ENCODE assay signal across 24 mouse cellular contexts in genomic region chr17:33491371-33491770, GRCm38 (mm10). TPM values are rescaled to one million over a fixed set of nuclear protein-coding genes. Genes with fewer than 3 reads are reported as not detected.
DNase-seq lines count a peak whose midpoint lies in the region; ATAC-seq lines count a peak whose summit lies in the region.
"Had no signal": no experiment of that assay in that cellular context is flagged by ENCODE, and none has a peak within 500 bp of the region (broad histone marks: within the 10 kb centered on the region; RNA-seq: fewer than 3 reads in every experiment).

No protein-coding gene starts in this region.

- peak; percentile 61 for DNase-seq in heart, adult 11 months
- no peak for DNase-seq in heart, postnatal 14 days
- DNase-seq in CD4-positive helper T cell, adult 2 months (ENCODE audit: low read depth, low spot score) = peak; percentile 45
- DNase-seq: adrenal gland, adult 2 months; adrenal gland, adult 8-10 months; adrenal gland, postnatal 10 days; adrenal gland, postnatal 14 days; adrenal gland, postnatal 25 days; adrenal gland, postnatal 36 days; B cell, adult 2 months; cerebellum, adult 11 months; cerebellum, adult 11-12 months; cerebellum, adult 18-20 months; cerebellum, adult 2 months; cerebellum, adult 8-10 months had no signal

- intact Hi-C loops in heart, postnatal 14 days (cut with DNase I) = loop anchor here (5.0 kb wide), 1 partner anchor 54 kb away; no protein-coding TSS in a partner anchor

- no peak for ATAC-seq in cerebellum, adult (ENCODE audit: insufficient number of reproducible peaks, low FRiP score, low TSS enrichment)
- ATAC-seq: activated CD4-positive, CD25-positive, alpha-beta regulatory T cell, adult 4 months; CD4-positive, CD25-positive, alpha-beta regulatory T cell, adult 4 months; Patski had no signal

RNA-seq across cellular contexts. Expression of gene Adamts10, which starts 32.6 kb away (rescaled TPM):
- total RNA-seq in heart, postnatal 14 days (2021) = 10 to 100 TPM; 31.7 to 38.4 TPM

RNA-seq across cellular contexts. Expression of gene Actl9, which starts 58.7 kb away (rescaled TPM):
- total RNA-seq in heart, postnatal 14 days (2021) = not detected
- total RNA-seq: adrenal gland, adult 18-20 months; adrenal gland, adult 2 months; adrenal gland, adult 8-10 months; adrenal gland, postnatal 25 days; adrenal gland, postnatal 4 days; CH12.LX; ES-E14; MEL had no signal

Comparison
In these comparisons a context has a peak if more than half of its experiments do, and no peak if none do; other contexts are left out.
1. DNase-seq: peak in heart, adult 11 months (single experiment) and CD4-positive helper T cell, adult 2 months (single experiment); none in heart, postnatal 14 days (0 of 2).